Mouse (Mus musculus) gastrocnemius, postnatal 10 days (tissue): ENCODE data around the gene Chchd10. TPM values are rescaled to one million over a fixed set of nuclear protein-coding genes. Genes with fewer than 3 reads are reported as not detected.

Experiments
- DNase-seq: peaks from one replicate; pipeline ENCODE4 v3.0.0; 2021; ENCODE audit warnings: mixed read lengths
- total RNA-seq, 2 experiments: library from RNA; stranded (reverse); gene quantifications; 2 replicates each; pipeline ENCODE4 v1.2.3; 2021

The Chchd10 gene
- total RNA-seq, 2 experiments from 2014 or later = 592 to 715 TPM

DNA sequence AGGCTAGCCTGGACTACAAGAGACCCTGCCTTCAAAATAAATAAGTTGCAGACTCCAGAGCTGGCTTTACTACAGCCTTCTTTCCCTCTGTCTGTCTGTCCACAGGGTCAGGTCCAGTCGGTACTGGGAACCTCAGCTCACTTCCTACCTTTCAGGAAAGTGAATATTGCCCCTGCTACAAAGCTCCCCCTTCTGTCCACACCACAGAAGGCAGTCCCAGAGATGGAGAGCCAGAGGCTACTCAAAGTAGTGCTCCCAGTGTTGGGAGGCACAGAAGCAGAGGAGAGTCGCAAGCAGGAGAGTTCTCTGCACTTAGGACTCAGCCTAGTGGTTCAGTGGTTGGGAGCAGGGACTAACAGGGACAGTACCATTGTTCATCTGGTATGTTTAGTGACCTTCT lies 8.6 kb upstream of the Chchd10 start:
- no peak for DNase-seq

GRCm38 (mm10) chr10:75926396-75926795 lies 6.5 kb upstream of the Chchd10 start:
- no peak for DNase-seq

- no peak for DNase-seq
Measured at GRCm38 (mm10) chr10:75930304-75930703, 2.6 kb upstream of the Chchd10 start.

- no peak for DNase-seq
Measured at GRCm38 (mm10) chr10:75931311-75931710, 1.6 kb upstream of the Chchd10 start.

- peak; percentile 71 for DNase-seq
Measured at GRCm38 (mm10) chr10:75932081-75932678, 750 bp upstream of the Chchd10 start.

DNA sequence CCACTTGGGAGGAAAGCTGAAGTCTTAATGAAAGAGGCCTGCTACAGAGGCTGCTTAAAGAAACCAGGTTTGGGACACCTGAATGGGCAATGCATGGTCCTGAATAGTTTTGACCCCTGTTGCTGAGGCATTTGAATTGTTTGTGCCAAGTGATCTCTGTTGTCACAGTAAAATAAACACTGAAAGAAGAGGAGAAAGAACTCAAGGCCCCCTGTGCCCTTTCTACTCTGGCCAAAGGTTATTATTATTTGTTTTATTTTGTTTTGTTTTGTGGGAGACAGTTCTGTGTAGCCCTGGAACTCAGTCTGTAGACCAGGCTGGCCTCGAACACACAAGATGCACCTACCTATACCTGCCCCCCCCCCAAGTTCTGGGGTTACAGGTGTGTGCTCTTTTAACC lies 2.1 kb downstream of the Chchd10 start:
- DNase-seq = no peak

DNA sequence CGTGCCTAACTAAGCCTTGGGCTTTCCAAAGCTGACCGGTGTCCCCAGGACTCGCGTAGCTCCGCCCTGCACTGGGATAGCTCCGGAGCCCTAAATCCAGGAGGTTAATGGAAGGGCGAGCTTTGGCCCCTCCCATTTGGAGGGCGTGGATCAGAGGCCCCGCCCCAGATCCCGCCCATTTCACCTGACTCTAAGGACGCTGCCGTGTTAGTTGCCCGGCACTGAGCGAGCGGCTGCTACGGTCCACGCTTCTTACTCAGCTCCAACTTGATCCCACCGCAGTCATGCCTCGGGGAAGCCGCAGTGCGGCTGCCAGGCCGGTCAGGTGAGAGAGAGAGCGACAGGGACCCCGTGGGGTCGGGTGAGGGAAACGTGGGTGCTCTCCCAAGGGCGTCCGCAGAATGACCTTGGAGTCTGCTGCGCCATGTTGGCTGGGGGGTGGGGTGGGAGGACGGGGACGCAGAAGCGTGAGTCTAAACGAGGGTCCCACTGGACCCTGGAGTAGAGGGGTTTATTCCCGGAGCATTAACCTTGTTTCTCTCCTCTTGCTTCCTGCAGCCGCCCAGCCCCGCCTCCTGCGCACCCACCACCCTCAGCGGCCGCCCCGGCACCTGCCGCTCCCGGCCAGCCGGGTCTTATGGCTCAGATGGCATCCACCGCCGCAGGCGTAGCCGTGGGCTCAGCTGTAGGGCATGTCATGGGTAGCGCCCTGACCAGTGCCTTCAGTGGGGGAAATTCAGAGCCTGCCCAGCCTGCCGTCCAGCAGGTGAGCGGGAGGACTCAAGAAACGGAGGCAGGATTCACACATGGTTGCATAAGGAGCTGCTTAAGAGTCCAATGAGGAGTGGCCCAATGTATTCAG lies 3.0 kb downstream of the Chchd10 start, which contains the start of gene Mmp11:
Gene Mmp11, minus strand, starts transcription at position 817 of the 862 bp plus-strand sequence.
- peak; percentile 63 for DNase-seq

DNA sequence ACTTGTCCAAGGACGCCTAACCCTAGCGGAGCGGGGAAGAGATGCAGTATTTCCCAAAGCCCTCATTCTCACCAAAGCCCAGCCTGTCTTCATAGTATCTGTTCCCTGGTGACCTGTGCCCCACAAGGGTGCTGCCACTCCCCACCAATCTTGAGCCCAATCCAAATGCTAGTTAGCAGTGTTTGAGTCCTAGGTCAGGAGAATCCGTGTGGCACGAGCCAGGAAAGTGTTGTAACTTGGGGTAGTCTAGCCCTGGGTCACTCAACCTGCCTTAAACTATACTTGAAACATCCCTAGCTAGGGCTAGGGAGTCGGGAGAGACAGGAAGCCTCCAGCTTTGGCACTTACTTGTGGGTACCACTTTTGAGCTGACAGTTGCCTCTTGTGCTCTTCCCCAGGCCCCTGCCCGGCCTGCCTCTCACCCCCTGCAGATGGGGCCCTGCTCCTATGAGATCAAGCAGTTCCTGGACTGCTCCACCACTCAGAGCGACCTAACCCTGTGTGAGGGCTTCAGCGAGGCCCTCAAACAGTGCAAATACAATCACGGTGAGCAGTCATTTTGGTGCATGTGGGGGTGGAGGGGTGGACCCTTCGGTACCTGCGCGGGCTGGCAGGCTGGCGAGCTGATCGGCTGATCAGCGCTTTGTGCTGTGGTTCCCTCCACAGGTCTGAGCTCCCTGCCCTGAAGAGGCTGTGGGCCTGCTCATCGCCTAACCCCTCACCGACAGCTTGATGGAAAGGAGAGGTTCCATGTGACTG lies 4.2 kb downstream of the Chchd10 start:
- DNase-seq = no peak

DNA sequence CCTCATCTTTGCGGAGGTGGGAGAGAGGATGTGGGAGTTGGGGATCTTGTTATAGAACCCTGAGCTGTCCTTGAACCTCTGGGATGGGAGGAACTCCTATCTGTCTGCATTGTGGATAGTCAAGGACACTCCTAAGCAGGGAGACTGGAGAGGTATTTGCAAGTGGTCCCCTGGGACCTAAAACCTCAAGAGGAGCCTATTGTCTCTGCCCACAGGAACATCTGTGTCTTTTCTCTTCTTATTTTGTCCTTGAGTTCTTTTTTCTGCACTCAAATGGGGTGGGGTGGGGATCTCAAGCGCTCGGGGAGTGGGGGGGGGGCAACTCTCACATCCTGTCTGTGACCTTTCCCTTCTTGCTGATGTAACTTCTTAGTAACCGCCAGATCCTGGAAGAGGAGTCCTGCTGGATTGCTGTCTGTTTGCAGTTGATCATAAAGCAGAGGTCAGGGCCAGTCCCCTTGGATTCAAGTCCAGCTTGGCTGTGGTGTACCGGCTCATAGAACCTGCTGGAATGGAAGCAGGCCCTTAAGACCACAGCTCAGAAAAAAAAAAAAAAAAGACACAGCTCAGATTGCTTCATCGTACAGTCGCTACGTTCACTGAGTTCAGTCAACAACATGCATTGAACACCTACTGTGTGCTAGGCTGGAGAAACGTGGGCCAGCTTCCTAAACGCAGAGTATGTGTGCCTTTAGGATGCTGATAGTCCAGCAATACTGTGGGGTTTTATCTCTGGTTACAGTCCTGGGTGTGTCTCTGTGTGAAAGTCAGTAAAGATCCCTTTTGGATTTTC lies 5.1 kb downstream of the Chchd10 start:
- DNase-seq = no peak

DNA sequence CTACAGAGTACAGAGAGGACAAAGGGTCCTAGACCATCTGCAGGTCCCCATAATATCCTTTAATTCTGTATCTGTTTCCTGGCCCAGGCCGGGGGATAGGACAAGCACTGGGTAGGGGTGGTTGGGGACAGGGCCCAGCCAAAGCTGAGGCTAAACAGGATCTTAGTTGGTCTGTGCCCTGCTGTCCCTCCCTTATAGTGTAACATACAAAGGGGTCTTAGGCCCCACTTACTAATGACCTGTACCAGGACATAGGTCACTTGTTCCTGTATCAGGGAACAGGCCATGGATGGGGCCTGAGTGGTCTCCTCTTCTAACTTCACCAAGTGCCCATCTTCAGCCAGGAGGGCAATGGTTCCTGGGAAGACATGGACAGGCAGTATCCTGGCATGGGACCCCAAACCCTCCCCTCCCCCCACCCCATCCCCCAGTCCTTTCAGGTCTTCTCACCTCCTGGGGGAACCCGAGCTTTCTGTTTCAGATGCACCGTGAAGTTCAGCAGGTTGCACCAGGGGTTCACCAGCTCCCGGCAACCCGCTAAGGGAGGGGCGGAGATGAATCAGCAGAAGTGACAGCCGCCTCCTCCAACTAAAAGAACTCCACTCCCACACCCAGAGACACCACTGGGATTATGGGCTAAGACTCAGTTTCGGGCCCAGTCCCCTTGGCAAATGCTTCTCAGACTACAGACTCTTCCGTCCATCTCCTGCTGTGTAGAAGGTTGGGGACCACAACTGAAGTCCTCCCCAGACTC lies 6.7 kb downstream of the Chchd10 start:
- DNase-seq = no peak

DNA sequence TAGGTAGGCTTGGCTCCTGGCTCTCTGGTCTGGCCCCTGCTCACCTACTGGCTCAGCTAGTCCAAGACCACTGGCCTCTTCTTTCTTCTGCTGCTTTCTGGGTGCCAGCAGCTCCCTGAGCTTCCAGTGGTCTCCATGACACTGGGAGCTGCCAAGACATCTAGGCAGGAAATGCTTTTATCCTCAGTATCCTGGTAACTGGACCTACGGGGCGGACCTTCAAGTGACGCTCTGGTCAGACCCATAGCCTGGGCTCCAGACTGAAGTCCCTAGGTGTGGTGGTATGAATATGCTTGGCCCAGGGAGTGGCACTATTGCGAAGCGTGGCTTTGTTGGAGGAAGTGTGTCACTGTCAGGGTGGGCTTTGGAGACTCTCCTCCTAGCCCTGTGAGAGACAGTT lies 7.6 kb downstream of the Chchd10 start, which contains the start of gene Gm867:
Gene Gm867, minus strand, starts transcription at position 153 of the 400 bp plus-strand sequence.
- DNase-seq = no peak

DNA sequence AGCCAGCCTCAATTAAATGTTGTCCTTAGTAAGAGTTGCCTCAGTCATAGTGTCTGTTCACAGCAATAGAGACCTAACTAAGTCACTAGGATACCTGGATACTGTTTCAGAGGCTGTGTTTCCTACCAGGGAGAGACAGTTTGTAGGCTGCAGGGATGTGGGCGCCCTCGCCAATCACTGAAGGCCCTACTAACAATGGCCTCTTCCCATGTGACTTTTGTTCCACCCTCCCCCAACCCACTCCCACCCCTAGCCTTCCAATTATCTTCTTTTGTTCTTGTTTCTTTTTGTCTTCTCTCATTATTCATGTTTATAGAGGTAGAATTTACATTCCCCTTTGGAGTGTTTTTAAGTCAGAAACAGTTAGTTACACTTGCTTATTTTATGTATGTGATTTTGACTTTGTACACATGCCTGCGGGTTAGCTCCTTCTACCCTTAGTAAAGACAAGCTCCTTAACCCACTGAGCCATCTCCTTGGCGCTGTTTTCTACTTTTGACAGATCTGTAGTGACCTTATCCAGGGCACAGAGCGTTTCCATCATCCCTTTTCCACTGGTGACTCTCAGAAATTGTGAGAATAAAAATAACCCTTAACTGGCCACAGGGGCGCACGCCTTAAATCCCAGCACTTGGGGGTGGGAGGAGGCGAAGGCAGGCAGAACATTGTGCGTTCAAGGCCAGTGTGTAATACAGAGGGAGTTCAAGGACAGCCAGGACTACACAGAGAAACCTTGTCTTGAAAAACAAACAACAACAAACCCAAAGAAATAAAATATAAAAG lies 8.3 kb downstream of the Chchd10 start:
- no peak for DNase-seq

DNA sequence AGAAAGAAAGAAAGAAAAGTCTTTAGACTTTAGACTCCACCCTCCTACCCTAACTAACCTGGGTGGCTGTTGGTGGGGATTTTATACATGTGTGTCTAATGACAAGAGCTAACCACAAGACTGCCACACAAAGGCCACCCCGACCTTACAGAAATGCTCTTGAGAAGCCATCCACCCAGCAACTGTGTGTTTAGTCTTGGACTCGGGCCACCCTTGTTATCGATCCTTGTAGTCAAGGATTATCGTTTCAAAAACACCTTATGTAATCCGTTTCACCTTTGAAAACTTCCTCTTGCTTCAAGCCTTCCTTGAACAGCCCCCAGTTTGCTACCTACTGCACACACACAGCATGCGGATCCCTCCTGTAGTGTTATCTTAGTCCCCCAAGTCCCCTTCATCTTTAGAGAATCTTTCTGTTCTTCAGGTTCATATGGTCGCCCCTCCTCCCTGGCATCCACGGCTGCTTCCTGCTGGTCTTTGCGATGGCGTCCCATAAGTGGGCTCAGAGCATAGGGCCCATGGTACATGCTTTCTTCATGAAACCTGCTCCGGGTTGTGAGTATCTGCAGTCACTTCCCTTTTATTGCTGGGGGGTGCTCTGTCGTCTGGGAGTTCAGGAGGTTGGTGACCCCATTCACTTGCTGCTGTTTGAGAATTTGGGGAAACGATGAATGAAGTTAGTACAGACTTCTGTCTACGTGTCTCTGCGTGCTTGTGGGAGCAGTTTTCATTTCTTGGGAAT lies 10.0 kb downstream of the Chchd10 start, which contains the start of gene Vpreb3:
Gene Vpreb3, plus strand, starts transcription at position 322 of the 742 bp plus-strand sequence.
- no peak for DNase-seq

DNA sequence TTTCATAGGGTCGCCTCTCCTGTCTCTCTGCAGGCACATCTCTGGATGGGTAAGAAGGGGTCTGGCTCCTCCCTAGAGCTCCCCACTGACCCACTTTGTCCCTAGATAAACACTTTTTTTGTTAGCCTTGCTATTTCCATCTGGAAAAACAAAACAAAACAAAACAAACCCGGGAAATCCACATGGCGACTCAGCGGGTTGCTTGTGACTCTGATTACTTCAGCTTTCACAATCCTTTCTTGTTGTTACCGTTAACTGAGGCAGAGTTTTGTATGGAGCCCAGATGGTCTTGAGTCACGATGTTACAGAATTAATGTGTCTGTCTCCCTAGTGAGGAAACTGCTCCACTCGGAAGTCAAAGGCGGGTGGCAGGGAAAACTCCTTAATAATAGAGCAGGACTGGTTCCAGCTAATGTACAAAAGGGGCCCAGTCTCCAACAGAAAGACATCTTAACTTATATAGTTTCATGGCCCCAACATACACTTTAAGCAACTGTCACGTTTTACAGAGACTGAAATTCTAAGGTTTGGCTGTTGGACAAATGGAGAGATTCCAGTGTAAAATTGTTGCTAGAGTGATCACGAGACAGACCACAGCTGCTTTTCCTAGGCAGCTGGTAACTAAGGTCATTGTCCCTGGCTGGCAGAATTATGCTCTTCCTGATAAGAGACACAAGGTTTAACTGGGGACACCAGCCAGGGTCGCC lies 11.3 kb downstream of the Chchd10 start:
- DNase-seq = no peak

DNA sequence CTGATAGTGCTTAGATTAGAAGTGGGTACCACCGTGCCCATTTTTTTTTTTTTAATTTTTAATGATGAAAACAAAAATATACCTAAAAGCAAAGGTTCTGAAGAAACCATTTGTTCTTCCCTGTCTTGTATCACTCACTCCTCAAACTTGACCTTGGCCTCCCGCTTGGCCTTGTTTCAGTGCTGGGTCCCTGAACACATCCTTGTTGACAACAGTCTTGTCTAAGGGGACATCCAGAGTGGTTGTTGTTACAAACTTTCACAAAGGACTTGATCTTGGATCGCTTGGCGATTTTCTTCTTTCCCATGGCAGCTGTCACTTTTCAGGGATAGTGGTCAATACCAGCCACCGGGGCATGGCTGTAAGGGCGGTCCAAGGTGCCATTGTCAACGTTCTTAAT lies 12.3 kb downstream of the Chchd10 start:
- DNase-seq = no peak

DNA sequence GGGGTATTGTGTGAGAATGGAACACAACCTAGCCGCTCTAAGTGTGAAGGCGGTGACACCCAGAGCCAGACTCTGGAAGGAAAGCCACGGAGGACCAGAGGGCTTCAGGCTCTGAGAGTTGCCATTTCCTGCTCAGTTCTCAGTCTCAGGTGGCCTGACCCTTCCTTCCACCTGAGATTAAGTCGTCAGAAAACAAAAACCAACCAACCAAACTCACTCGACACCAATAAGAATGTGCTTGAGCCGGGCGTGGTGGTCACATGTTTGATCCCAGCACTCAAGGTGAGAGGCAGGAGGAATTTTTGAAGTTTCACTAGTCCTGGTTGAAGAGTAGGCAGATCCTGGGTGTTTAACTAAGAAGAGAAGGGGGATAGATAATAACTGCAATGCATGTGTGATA lies 13.0 kb downstream of the Chchd10 start:
- DNase-seq = no peak

- DNase-seq = no peak
Measured at GRCm38 (mm10) chr10:75948079-75948478, 15.1 kb downstream of the Chchd10 start.

GRCm38 (mm10) chr10:75949053-75950045 lies 16.4 kb downstream of the Chchd10 start:
- no peak for DNase-seq
